Mouse (Mus musculus) adrenal gland, adult 8-10 months (tissue): ENCODE results near the gene C1qb. TPM values are rescaled to one million over a fixed set of nuclear protein-coding genes. Genes with fewer than 3 reads are reported as not detected.

Experiments used
- DNase-seq: peaks from one replicate; pipeline ENCODE4 v3.0.0; 2022
- total RNA-seq, 4 experiments: library from RNA; stranded (reverse); gene quantifications; 2 replicates each; pipeline ENCODE4 v1.2.4; 2022

Gene C1qb
- total RNA-seq, 4 experiments from 2014 or later: 63.2 to 103 (median 86.1) TPM

DNA sequence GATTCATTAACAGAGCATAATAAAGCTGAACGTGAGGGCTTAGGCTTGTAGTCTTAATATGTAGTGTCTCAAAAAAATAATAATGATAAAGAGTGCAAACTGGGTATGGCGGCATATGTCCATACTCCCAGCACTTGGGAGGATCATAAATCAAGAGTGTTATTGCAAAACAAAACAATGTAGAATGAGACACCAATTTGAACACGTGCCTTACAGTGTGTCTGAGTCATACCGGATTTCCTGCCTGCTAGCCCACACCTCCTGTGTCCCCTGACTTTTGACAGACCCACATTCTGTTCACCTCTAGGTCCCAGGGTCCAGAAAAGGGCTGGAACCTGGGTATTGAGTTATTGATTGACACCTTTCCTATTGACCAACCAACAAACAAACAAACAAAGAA lies 44.0 kb downstream of the C1qb start:
- DNase-seq: no peak

DNA sequence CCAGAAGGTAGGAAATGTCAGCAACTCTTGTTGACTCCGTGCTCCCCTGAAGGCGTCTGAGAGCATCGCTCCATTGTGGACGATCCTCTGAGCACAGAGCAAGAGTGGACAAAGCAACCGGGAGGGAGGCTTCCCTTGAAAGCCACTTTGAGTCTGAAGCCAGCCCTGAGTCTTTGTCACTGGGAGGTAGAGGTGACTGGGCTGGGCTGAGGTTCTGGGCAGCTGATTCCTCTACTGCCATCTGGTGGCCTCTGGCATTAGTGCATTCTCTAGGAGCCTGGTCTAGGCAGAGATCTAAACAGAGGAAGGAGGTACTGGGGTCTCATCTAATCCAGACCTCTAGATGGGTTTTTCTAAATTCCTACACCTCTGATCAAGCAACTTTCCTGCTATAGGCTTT lies 44.9 kb downstream of the C1qb start:
- peak; percentile 60 for DNase-seq

DNA sequence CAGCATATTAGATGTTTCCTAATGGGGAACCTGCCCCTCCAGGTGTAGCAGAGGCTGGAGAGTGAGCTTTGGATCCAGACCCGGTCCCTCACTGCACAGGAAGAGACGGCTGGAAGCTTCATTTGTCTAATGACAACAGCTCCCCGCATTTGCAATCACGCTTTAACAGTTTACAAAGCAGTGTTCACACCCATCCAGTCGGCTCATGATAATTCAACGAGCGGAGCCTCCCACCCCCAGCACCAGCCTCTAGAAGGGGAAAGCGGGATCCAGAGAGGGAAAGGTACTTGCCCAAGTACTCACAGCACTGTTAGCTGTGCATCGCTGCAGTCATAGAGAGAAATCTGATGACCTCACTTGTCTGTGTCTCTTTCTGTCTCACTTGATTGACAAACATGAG lies 47.5 kb downstream of the C1qb start:
- DNase-seq: no peak

- DNase-seq: no peak
Measured at GRCm38 (mm10) chr4:136838026-136838425, 48.0 kb downstream of the C1qb start.

DNA sequence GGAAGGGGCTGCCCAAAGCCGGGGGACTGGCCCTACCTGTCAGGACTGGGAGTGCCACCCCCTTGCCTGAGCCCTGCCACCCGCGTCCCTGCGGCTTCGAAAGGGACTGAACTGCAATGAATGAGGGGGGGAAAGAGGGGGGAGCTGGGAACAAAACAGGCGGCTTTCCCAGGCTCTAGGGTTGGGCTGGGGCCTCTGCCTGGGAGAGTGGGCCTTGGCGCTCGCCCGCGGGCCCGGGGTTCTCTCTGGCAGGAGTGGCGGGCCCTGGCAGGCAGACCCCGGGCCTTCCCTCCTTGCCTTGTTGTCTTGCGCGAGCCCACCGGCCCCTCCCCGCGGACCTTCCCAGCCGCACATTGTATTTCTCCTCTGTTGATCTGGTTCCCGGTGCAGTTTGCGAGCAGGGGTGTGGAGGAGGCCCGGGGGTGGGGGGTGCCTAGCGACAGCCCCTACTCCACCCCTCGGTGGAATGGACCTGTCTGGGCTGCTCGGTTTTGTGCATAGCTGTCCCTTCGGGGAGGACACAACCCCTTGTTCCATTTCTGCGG lies 49.5 kb downstream of the C1qb start:
- DNase-seq: no peak

DNA sequence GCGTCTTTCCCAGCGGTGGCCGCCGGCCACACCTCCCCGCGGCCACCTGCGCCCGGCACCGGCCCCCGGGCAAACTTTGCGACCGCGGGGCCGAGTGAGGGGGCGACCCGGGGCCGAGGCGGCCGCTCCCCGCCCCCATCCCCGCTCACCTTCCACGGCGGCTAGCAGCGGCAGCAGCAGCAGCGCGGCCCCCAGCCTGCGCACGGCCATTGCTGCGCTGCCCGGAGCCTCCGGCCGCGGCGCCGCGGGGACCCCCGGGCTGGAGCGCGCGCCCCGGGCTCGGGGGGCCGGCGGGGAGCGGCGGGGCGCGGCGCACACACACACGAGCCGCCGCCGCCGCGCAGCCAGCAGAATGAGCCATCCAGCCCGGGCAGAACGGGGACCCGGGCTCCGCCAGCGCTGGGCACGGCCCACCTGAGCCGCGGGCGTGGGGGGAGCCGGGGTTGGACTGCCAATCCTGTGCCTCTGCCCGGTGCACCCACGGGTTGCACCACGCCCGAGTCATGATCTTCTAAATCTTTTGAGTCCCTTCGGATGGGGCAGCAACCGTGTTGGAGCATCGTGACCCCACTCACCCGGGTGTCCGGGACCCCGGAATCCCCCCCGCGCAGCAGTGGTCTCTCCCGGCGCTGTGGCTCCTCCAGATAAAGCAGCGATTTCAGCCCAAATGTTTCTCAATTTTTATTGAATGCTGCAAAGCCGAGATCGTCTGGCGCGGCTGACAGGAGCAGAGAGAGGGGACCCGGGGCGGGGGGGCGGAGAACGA lies 50.2 kb downstream of the C1qb start, which contains the start of gene Ephb2:
Ephb2 (minus strand) TSS at position 368 of the 766 bp plus-strand sequence.
- peak; percentile 58 for DNase-seq

GRCm38 (mm10) chr4:136834815-136835620 lies 51.0 kb downstream of the C1qb start:
- DNase-seq: no peak

DNA sequence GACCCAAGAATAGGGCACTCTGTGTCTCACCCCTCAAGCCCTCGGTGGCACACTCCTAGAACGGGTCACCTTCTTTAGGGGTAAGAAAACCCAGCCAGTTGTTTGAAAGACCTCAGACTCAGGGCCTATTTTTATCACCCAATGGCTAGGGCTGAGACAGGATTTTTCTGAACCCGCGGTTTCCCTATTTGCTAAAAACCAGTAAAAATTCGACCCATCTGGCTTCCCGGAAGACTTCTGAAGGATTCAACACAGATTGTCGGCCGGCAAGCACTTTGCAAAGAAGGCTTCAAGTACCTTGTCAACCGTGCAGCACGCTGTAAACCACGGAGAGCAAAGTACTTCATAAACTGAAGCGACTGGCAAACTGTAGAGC lies 51.6 kb downstream of the C1qb start:
- no peak for DNase-seq

DNA sequence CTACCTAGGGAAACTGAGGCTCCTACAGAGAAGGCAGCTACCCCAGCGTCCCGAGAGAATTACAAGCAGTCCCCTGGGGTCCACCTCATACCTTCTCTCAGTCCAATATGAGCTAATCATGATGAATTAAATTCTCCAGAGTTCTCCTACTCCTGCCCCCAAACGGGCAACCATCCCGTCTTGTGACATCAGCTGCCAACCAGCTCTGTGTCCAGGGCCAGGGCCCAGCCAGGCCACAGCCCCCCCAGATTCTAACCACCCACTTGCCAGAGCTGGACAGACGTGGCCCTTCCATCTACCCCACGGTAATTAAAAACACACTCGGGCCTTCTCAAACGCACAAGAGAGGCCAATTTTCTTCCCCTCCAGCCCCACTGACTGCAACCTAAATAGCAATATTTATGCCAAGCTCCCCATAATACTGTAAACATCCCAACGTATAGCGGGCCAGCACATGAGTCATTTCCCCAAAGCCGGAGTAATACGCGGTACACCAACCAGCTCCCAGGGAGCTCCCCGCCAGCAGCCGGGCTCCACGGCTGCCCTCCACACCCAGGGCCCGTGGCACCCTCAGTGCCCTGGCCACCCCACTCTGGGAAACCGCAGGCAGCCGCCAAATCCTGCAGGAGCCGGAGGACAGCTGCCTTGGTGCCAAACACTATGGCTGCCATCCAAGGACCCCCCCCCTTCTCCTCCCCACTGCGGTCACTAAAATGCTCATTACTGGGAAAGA lies 52.2 kb downstream of the C1qb start:
- no peak for DNase-seq

DNA sequence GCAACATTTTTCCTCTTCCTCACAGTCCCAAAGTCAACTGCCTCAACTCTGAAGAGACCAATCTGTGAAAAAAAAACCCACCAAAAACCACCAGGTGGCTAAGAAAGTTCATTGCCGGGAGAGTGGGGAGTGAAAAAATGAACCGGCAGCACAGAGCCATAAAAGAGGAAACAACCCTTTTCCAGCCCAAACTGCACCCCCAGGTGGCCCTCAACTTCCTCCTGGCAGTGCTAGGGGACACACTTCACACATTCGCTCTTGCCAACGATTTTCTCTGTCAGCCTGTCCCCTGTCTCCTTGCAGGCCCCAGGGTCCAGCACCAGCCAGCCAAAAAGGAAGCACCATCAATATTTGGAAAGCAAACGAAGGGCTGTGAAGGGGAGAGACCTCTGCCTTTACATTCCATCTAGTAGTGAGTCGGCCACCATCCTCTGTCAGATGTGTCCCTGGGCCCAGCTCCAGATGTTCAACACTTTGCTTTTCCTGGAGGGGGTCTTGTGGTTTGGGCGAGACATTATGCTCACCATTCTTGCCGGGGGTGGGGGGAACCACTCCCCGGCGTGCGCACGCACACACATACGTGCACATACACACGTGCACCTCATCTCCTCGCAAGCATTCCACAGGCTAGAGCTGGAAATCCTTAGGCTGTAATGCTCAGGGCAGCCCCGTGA lies 53.3 kb downstream of the C1qb start:
- no peak for DNase-seq

DNA sequence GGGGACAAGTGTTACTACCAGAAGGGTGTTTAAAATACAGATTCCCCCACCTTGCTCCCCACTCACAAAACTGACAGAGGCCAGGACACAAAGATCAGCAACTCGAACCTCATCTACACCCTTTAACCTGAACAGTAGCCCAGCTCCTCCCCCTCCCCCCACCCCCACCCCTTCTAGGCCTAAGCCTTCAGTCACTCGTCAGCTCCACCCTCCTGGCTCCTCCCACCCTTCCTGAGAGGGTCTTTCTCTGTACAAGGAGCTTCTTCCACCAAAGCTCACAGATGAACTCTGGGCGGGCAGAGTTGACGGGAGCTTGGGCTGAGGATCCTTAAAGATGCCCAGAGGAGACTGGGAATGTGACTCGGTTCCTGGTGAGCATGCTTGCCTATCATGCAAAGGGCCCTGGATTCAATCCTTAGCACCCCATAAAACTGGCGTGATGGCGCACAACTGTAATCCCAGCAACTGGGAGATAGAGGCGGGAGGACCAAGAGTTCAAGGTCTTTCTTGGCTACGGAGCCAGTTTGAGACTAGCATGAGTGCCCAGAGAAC lies 55.6 kb downstream of the C1qb start:
- DNase-seq: no peak

Other genes with a start within 250 kb of the C1qb start
- gene Ephb2, start 50.2 kb downstream of the C1qb start, total RNA-seq: 10 to 100 TPM; 20.6 to 36.8 (median 29.4) TPM
- gene C1qc, start 6.9 kb upstream of the C1qb start, total RNA-seq: 10 to 100 TPM; 45.8 to 82.2 (median 63.4) TPM
- gene C1qa, start 12.6 kb upstream of the C1qb start, total RNA-seq: 10 to 100 TPM; 65.2 to 96.6 (median 77.6) TPM
- gene Epha8, start 70.6 kb upstream of the C1qb start, total RNA-seq: under 1 TPM; 0.23 to 0.86 (median 0.59) TPM
- gene Zbtb40, start 162.6 kb upstream of the C1qb start, total RNA-seq: 10 to 100 TPM in 3 of 4 experiments, 1 to 10 TPM in 1; 8.0 to 16.0 (median 15.5) TPM